Mouse (Mus musculus): ENCODE data around the gene Coq7. TPM values are rescaled to one million over a fixed set of nuclear protein-coding genes. Genes with fewer than 3 reads are reported as not detected.

The Coq7 gene
- polyA plus RNA-seq, 1 experiment from 2014 or later = 122 TPM

DNA sequence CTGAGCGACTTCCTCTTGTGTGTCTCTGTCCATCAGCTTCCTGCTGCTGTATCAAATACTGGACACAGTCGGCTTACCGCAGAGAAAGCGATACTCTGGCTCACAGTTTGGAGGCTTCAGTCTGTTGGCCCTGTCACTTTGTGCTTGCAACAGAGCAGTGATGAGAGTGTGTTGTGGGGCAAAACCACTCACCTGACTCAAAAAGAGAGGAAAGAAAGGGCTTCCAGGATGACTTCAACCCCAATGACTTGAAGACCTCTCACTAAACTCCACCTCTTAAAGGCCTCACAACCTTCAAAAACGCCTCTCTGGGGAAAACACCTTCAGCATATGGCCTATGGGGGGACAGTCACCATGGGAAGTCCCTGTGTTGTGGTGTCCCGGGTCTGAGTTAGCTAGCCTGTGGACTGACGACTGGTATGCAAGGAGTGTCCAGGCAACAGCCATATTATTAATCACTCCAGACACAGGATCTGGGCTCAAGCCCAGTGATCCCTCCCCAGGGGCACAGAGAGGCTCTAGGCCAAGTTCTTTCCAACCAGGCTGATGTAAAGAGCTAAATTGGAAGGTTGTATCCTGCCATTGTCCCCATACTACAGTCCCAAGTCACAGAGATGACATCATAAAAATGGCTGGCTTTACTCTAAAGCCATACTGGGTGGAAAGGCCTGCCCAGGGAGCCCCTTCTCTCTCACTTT lies 58.0 kb downstream of the Coq7 start:
- no peak overlapping the region for H3K4me3 ChIP-seq
- no peaks in the 10 kb centered on the region for H3K36me3 ChIP-seq
- H3K27ac ChIP-seq = no peak overlapping the region
- H3K9me3 ChIP-seq = peaks cover 3% of the 10 kb centered on the region; the same call in 1 of the 2 replicates
- no peaks in the 10 kb centered on the region for H3K27me3 ChIP-seq (ENCODE audit: insufficient read depth, poor library complexity, severe bottlenecking)
- DNase-seq (ENCODE audit: low spot score) = no peak
- WGBS = 89% methylated on average over 7 of the region's 7 CpGs
- H3K4me1 ChIP-seq (replicated peaks) = 0 out of 2 replicates have a peak, but pooled peaks cover 5% of the 10 kb centered on the region

DNA sequence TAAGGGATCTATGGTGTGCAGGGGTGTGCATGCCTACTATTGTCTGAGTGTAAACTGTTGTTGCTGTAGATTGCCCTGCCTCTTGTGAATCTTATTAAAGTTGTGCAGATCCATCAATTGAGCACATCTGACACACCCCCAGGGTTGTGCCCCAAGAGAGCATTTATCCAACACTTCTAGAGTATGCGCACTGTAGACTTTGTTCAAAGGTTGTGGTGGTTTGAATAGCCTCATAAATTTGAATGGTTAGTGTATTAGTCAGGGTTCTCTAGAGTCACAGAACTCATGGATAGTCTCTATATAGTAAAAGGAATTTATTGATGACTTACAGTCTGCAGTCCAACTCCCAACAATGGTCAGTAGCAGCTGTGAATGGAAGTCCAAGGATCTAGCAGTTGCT lies 60.3 kb downstream of the Coq7 start:
- H3K27ac ChIP-seq = no peak overlapping the region
- no peak for DNase-seq (ENCODE audit: low spot score)
- no peaks in the 10 kb centered on the region for H3K36me3 ChIP-seq
- H3K4me1 ChIP-seq (replicated peaks) = 0 out of 2 replicates have a peak, but pooled peaks cover 3% of the 10 kb centered on the region
- no peaks in the 10 kb centered on the region for H3K27me3 ChIP-seq (ENCODE audit: insufficient read depth, poor library complexity, severe bottlenecking)
- 90% methylated on average over 1 of the region's 1 CpGs for WGBS
- H3K4me3 ChIP-seq = no peak overlapping the region
- peaks cover 3% of the 10 kb centered on the region; the same call in 1 of the 2 replicates for H3K9me3 ChIP-seq

DNA sequence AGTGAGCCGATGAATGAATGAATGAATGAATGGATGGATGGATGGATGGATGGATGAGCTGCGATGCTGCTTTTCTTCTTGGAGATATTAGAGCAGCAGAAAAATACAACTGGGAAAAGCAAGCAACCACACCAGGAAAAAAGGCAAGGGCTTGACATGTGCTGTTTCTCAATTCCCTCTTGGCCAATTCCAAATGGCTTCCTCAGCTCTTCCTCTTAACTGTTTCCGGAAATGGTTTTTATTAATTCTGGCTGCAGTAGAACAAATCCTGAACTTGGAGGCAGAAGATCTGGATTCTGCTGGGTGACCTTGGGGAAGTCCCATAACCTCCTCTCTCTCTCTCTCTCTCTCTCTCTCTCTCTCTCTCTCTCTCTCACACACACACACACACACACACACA lies 65.1 kb downstream of the Coq7 start:
- no peaks in the 10 kb centered on the region for H3K27me3 ChIP-seq (ENCODE audit: insufficient read depth, poor library complexity, severe bottlenecking)
- DNase-seq (ENCODE audit: low spot score) = no peak
- H3K27ac ChIP-seq = no peak overlapping the region
- H3K9me3 ChIP-seq = no peaks in the 10 kb centered on the region
- no peak overlapping the region for H3K4me3 ChIP-seq
- WGBS = 96% methylated on average over 3 of the region's 3 CpGs
- H3K4me1 ChIP-seq (replicated peaks) = peaks cover 12% of the 10 kb centered on the region
- no peaks in the 10 kb centered on the region for H3K36me3 ChIP-seq

DNA sequence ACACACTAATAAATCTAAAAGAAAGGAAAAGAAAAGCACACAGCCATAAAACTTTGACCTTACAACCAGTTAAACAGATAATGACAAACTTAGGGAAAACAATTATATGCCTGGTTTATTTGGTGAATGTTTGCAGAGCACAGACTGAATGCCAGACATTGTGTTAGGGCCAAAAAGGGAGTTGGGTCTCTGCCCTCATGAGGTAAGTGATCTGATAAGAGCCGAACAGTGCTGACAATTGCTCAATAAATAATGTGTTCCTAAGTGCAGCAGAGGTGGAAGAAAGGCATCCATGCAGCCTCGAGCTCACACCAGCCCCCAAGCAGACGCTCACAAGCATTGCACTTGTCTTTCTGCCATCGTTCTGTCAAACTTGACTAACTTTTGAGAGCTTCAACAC lies 68.7 kb downstream of the Coq7 start:
- peaks cover 29% of the 10 kb centered on the region for H3K4me1 ChIP-seq (replicated peaks)
- no peak overlapping the region for H3K27ac ChIP-seq
- no peak for DNase-seq (ENCODE audit: low spot score)
- H3K4me3 ChIP-seq = no peak overlapping the region
- 81% methylated on average over 4 of the region's 4 CpGs for WGBS
- H3K27me3 ChIP-seq (ENCODE audit: insufficient read depth, poor library complexity, severe bottlenecking) = no peaks in the 10 kb centered on the region
- H3K36me3 ChIP-seq = no peaks in the 10 kb centered on the region
- no peaks in the 10 kb centered on the region for H3K9me3 ChIP-seq

DNA sequence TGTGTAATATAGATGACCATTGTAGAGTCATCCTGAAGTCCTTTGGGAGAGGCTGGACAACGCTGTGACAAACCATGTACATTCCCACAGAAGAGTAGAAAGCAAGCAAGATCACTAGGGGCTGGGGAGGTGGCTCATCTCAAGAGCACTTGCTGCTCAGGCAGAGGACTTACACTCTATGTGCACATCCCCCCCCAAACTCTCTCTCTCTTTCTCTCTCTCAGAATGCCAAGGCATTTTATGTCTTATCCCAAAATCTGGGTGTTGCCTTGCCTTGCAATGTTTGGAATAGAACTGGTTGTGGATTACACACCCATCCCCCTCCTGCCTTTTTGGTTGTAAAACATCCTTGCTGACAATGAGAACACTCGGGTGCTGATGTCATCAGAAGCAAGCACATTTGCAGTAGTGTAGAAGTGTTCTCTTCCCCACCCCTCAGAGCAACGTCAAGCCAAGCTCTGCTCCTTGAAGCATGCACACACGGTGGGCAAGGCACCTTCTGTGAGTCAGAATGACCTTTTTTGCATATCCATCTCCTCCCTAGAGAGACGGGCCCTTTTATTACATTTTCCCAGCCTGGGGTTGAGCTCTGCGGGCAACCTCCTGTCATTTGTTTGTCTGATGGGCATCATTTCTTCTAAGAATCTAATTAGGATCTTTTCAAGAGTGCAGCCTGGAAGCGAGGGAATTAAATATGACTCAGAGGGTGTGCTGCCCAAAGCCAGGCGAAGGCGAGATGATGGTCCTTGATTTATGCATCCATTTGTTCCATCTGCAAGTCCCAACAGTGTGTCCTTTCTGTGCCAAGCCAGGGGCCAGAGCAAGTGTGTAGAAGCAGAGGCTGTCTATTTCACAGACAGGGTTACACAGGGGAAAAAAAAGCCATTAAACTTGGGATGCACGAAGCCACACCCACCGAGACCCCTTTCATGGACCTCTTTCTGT lies 70.1 kb downstream of the Coq7 start:
- H3K27ac ChIP-seq = 0 out of 2 replicates have a peak overlapping the region, but pooled peaks have one; percentile 40
- DNase-seq (ENCODE audit: low spot score) = no peak
- no peak overlapping the region for H3K4me3 ChIP-seq
- WGBS = 46% methylated on average over 11 of the region's 11 CpGs
- H3K9me3 ChIP-seq = no peaks in the 10 kb centered on the region
- peaks cover 29% of the 10 kb centered on the region for H3K4me1 ChIP-seq (replicated peaks)
- H3K27me3 ChIP-seq (ENCODE audit: insufficient read depth, poor library complexity, severe bottlenecking) = no peaks in the 10 kb centered on the region
- no peaks in the 10 kb centered on the region for H3K36me3 ChIP-seq

DNA sequence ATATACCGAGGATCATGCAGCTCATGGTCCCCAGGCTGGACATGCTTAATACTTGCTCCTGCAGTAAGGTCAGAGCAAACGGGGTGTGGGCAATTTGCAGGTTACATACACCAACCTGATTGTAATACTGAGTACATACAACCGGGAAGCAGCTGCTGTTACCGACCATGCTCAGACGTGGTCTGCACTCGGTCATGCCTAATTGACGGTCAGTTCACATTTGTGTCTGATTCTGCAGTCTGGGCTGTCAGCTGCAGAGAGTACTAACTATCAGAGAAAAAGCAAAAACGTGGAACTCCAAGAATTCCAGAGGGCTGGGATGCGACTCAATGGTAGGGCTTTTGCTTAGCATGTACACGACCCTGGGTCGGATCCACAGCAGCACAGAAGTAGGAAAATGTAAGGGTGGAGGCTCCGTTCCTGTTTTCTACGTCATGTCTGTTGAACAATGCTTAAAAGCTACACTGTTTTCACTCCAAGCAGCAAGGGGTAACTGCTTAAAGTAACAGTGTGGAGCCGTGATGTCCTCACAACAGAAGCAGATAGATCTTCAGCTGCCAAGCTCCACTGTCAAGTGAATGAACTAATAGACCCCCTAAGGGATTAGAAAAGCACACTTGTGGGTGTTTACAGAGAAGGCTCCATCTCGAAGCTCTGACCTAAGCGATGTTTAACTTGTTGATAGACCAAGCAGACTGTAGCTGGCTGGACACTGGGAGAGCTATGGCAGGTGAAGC lies 71.6 kb downstream of the Coq7 start:
- Histone ChIP-seq H3K9me3 (no peaks in the 10 kb centered on the region), H3K27ac (peak overlapping the region; percentile 31; the same call in 1 of the 2 replicates), H3K27me3 (ENCODE audit: insufficient read depth, poor library complexity, severe bottlenecking) (no peaks in the 10 kb centered on the region), H3K4me1 (replicated peaks) (peaks cover 26% of the 10 kb centered on the region), H3K36me3 (no peaks in the 10 kb centered on the region), H3K4me3 (no peak overlapping the region)
- WGBS = 58% methylated on average over 16 of the region's 16 CpGs
- no peak for DNase-seq (ENCODE audit: low spot score)

Other genes starting within 250 kb of the Coq7 start
- gene Syt17, start 85.1 kb downstream of the Coq7 start, polyA plus RNA-seq (2016; fragmentation: Nextera tagmentation; extraction: Ambion mirVana) = 2.2 and 3.0 TPM in 2 replicates
- 0.93 and 1.1 TPM in 2 replicates for gene Itpripl2, start 41.4 kb downstream of the Coq7 start, polyA plus RNA-seq (2016; fragmentation: Nextera tagmentation; extraction: Ambion mirVana)
- 8.4 and 8.6 TPM in 2 replicates for gene Tmc7, start 51.4 kb upstream of the Coq7 start, polyA plus RNA-seq (2016; fragmentation: Nextera tagmentation; extraction: Ambion mirVana)
- 0.22 and 0.51 TPM in 2 replicates for gene Tmc5, start 63.9 kb upstream of the Coq7 start, polyA plus RNA-seq (2016; fragmentation: Nextera tagmentation; extraction: Ambion mirVana)
- 80.9 and 102 TPM in 2 replicates for gene Gde1, start 172.4 kb upstream of the Coq7 start, polyA plus RNA-seq (2016; fragmentation: Nextera tagmentation; extraction: Ambion mirVana)
- 28.5 and 34.1 TPM in 2 replicates for gene Ccp110, start 179.2 kb upstream of the Coq7 start, polyA plus RNA-seq (2016; fragmentation: Nextera tagmentation; extraction: Ambion mirVana)
- 67.1 and 78.8 TPM in 2 replicates for gene Vps35l, start 206.9 kb upstream of the Coq7 start, polyA plus RNA-seq (2016; fragmentation: Nextera tagmentation; extraction: Ambion mirVana)